Mouse (Mus musculus): ENCODE measurements around the gene Thap8. TPM values are rescaled to one million over a fixed set of nuclear protein-coding genes. Genes with fewer than 3 reads are reported as not detected.

The Thap8 gene
- polyA plus RNA-seq, 1 experiment from 2014 or later, result 0.57 TPM

DNA sequence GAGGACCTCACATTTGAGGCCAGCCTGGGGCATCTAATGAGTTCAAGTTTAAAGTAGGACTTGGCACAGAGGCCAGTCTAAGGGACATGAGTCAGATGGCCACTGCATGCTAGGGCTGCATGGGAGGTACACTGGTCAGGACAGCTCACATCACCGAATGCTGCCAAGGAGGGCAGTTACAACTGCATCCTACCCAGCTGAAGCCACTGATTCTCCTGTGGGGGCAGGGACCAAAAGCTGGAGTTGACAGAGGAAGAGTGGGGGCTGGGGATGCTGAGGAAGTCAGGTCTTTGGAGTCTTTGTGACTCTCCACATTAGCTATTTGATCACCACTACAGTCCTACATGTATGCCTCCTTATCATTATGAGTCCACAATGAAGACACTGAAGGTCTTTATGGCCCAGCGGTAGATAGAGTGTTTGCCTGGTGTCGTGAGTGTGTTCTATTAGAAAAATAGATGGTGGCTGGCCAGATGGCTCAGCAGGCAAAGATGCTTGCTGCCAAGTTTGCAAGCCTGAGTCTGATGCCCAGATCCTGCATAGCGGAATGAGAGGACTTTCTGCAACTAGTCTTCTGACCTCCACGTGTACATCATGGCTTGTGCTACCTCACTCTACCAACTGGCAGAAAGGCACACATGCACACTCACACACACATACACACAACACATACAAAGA lies 59.7 kb downstream of the Thap8 start:
- H3K4me3 ChIP-seq (ENCODE audit: low read length), result no peak overlapping the region
- no peak for ATAC-seq (ENCODE audit: low FRiP score, low TSS enrichment)
- no peaks in the 10 kb centered on the region for H3K9me3 ChIP-seq (ENCODE audit: low read length)
- no peaks in the 10 kb centered on the region for H3K36me3 ChIP-seq (ENCODE audit: insufficient read depth, low read length)
- no peak overlapping the region for H3K4me2 ChIP-seq (replicated peaks; ENCODE audit: low read depth, low read length)
- 69% methylated on average over 5 of the region's 5 CpGs for WGBS
- peaks cover 7% of the 10 kb centered on the region; the same call in 1 of the 2 replicates for H3K27me3 ChIP-seq (ENCODE audit: insufficient read depth, low read length)
- H3K27ac ChIP-seq (ENCODE audit: low read length), result no peak overlapping the region
- no peak overlapping the region for H3K9ac ChIP-seq (replicated peaks; ENCODE audit: low read length)
- no peaks in the 10 kb centered on the region for H3K4me1 ChIP-seq (ENCODE audit: insufficient read depth, low read length)

Other genes with a start within 250 kb of the Thap8 start
- 4.1 TPM in 2 replicates for gene Zfp14, start 228.7 kb upstream of the Thap8 start, polyA plus RNA-seq (2015; fragmentation: Nextera tagmentation; extraction: Ambion mirVana)
- gene Zfp82, start 207.2 kb upstream of the Thap8 start, polyA plus RNA-seq (2015; fragmentation: Nextera tagmentation; extraction: Ambion mirVana), result 5.8 and 6.6 TPM in 2 replicates
- 1.6 and 2.1 TPM in 2 replicates for gene Gm26920, start 189.7 kb upstream of the Thap8 start, polyA plus RNA-seq (2015; fragmentation: Nextera tagmentation; extraction: Ambion mirVana)
- gene Zfp566, start 189.6 kb upstream of the Thap8 start, polyA plus RNA-seq (2015; fragmentation: Nextera tagmentation; extraction: Ambion mirVana), result 12.5 and 13.6 TPM in 2 replicates
- gene Zfp260, start 185.3 kb upstream of the Thap8 start, polyA plus RNA-seq (2015; fragmentation: Nextera tagmentation; extraction: Ambion mirVana), result 112 and 116 TPM in 2 replicates
- gene Zfp382, start 158.2 kb upstream of the Thap8 start, polyA plus RNA-seq (2015; fragmentation: Nextera tagmentation; extraction: Ambion mirVana), result 11.7 and 12.0 TPM in 2 replicates
- gene Zfp146, start 110.3 kb upstream of the Thap8 start, polyA plus RNA-seq (2015; fragmentation: Nextera tagmentation; extraction: Ambion mirVana), result 12.6 and 15.6 TPM in 2 replicates
- gene Cox7a1, start 96.0 kb upstream of the Thap8 start, polyA plus RNA-seq (2015; fragmentation: Nextera tagmentation; extraction: Ambion mirVana), result 11.7 and 13.8 TPM in 2 replicates
- gene Capns1, start 81.3 kb upstream of the Thap8 start, polyA plus RNA-seq (2015; fragmentation: Nextera tagmentation; extraction: Ambion mirVana), result 105 and 111 TPM in 2 replicates
- gene Polr2i, start 48.1 kb upstream of the Thap8 start, polyA plus RNA-seq (2015; fragmentation: Nextera tagmentation; extraction: Ambion mirVana), result 145 and 146 TPM in 2 replicates
- 180 and 206 TPM in 2 replicates for gene Tbcb, start 47.8 kb upstream of the Thap8 start, polyA plus RNA-seq (2015; fragmentation: Nextera tagmentation; extraction: Ambion mirVana)
- not detected in 2 replicates for gene Ovol3, start 44.4 kb upstream of the Thap8 start, polyA plus RNA-seq (2015; fragmentation: Nextera tagmentation; extraction: Ambion mirVana)
- 9.7 and 10.8 TPM in 2 replicates for gene Wdr62, start 325 bp downstream of the Thap8 start, polyA plus RNA-seq (2015; fragmentation: Nextera tagmentation; extraction: Ambion mirVana)
- gene Clip3, start 11.6 kb downstream of the Thap8 start, polyA plus RNA-seq (2015; fragmentation: Nextera tagmentation; extraction: Ambion mirVana), result 27.2 and 45.3 TPM in 2 replicates
- 106 and 107 TPM in 2 replicates for gene Alkbh6, start 28.6 kb downstream of the Thap8 start, polyA plus RNA-seq (2015; fragmentation: Nextera tagmentation; extraction: Ambion mirVana)
- 129 and 136 TPM in 2 replicates for gene Syne4, start 34.7 kb downstream of the Thap8 start, polyA plus RNA-seq (2015; fragmentation: Nextera tagmentation; extraction: Ambion mirVana)
- gene E130208F15Rik, start 41.6 kb downstream of the Thap8 start, polyA plus RNA-seq (2015; fragmentation: Nextera tagmentation; extraction: Ambion mirVana), result 2.3 and 3.7 TPM in 2 replicates
- 17.2 and 18.1 TPM in 2 replicates for gene Sdhaf1, start 43.8 kb downstream of the Thap8 start, polyA plus RNA-seq (2015; fragmentation: Nextera tagmentation; extraction: Ambion mirVana)
- 6.8 and 8.3 TPM in 2 replicates for gene Lrfn3, start 82.7 kb downstream of the Thap8 start, polyA plus RNA-seq (2015; fragmentation: Nextera tagmentation; extraction: Ambion mirVana)
- 29.3 and 31.4 TPM in 2 replicates for gene Tyrobp, start 133.7 kb downstream of the Thap8 start, polyA plus RNA-seq (2015; fragmentation: Nextera tagmentation; extraction: Ambion mirVana)
- gene Hcst, start 139.8 kb downstream of the Thap8 start, polyA plus RNA-seq (2015; fragmentation: Nextera tagmentation; extraction: Ambion mirVana), result 0.63 and 0.84 TPM in 2 replicates
- gene Nfkbid, start 141.6 kb downstream of the Thap8 start, polyA plus RNA-seq (2015; fragmentation: Nextera tagmentation; extraction: Ambion mirVana), result 1.6 and 2.0 TPM in 2 replicates
- gene Aplp1, start 165.4 kb downstream of the Thap8 start, polyA plus RNA-seq (2015; fragmentation: Nextera tagmentation; extraction: Ambion mirVana), result 27.9 and 31.5 TPM in 2 replicates
- gene Kirrel2, start 177.6 kb downstream of the Thap8 start, polyA plus RNA-seq (2015; fragmentation: Nextera tagmentation; extraction: Ambion mirVana), result 0.78 and 1.1 TPM in 2 replicates
- gene Nphs1, start 178.2 kb downstream of the Thap8 start, polyA plus RNA-seq (2015; fragmentation: Nextera tagmentation; extraction: Ambion mirVana), result 5.4 and 5.5 TPM in 2 replicates
- 21.1 and 27.6 TPM in 2 replicates for gene Prodh2, start 213.5 kb downstream of the Thap8 start, polyA plus RNA-seq (2015; fragmentation: Nextera tagmentation; extraction: Ambion mirVana)

Measured in kidney, embryonic 16.5 days (tissue).